Mouse (Mus musculus) embryonic fibroblast, embryonic 13.5 days (primary cell): ENCODE data around the gene Astl.

ENCODE experiments used
- CTCF ChIP-seq: IDR thresholded peaks from 2 replicates; pipeline ENCODE4 v1.5.1; 2011; ENCODE audit warnings: mild to moderate bottlenecking, control low read depth, low read length, moderate library complexity, borderline replicate concordance; ENCODE audit not compliant: insufficient read depth
- POLR2A ChIP-seq: IDR thresholded peaks from 2 replicates; pipeline ENCODE4 v1.6.1; 2011; ENCODE audit warnings: low read depth, mild to moderate bottlenecking, control low read depth, low read length, moderate library complexity

DNA sequence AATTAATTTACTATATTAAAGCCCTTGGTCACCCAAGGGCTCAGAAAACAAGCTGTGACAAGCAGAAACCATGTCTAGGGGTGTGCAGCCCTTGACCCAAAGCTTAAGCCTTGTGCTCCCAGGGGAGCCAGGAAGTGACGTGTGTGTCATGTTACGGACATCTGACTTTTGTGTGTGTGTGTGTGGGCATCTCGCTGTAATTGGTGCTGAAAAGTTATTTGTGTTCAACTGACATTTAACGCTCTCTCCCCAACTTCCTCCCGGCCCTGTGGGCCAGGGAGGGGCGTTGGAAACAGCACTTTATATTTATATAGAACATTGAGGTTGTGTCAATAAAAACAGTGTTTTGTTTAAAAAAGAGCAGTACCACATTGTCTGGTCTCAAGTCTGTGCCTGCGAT lies 427 bp upstream of the Astl start:
- TF ChIP-seq CTCF (no peak), POLR2A (no peak)
